Mouse (Mus musculus) retina, postnatal 1 day (tissue): Measurements from ENCODE around the gene Gm20671.
"Not testable (repeated sequence)": the region's sequence is repeated elsewhere in the genome, so short reads cannot be mapped to it uniquely, and the experiment has no call there.

Source experiments
- DNase-seq: peaks from one replicate; pipeline ENCODE4 v3.0.0-alpha.2; 2012

Gene Gm20671

GRCm38 (mm10) chr5:32728300-32728699, 98.6 kb downstream of the Gm20671 start:
- DNase-seq: no peak

GRCm38 (mm10) chr5:32725397-32725796, 101.5 kb downstream of the Gm20671 start:
- not testable (repeated sequence) for DNase-seq

GRCm38 (mm10) chr5:32723981-32724380, 102.9 kb downstream of the Gm20671 start:
- DNase-seq: no peak

GRCm38 (mm10) chr5:32722711-32723110, 104.2 kb downstream of the Gm20671 start:
- DNase-seq: not testable (repeated sequence)

GRCm38 (mm10) chr5:32722263-32722662, 104.6 kb downstream of the Gm20671 start:
- no peak for DNase-seq

GRCm38 (mm10) chr5:32721316-32721715, 105.6 kb downstream of the Gm20671 start:
- no peak for DNase-seq

- DNase-seq: no peak
These were observed 106.5 kb downstream of the Gm20671 start for GRCm38 (mm10) chr5:32720416-32720815.

GRCm38 (mm10) chr5:32718916-32719315, 108.0 kb downstream of the Gm20671 start:
- DNase-seq: no peak

- DNase-seq: no peak
These were observed 109.2 kb downstream of the Gm20671 start for GRCm38 (mm10) chr5:32717726-32718125.

GRCm38 (mm10) chr5:32713703-32714467, 113.0 kb downstream of the Gm20671 start:
- DNase-seq: peak; percentile 100

- DNase-seq: no peak
These were observed 113.7 kb downstream of the Gm20671 start for GRCm38 (mm10) chr5:32713042-32713702.

- DNase-seq: no peak
These were observed 114.5 kb downstream of the Gm20671 start for GRCm38 (mm10) chr5:32712221-32713041.

- DNase-seq: no peak
These were observed 115.4 kb downstream of the Gm20671 start for GRCm38 (mm10) chr5:32711485-32711884.

GRCm38 (mm10) chr5:32706226-32706780, 120.6 kb downstream of the Gm20671 start:
- no peak for DNase-seq

GRCm38 (mm10) chr5:32697208-32697867, 129.6 kb downstream of the Gm20671 start:
- DNase-seq: no peak

GRCm38 (mm10) chr5:32693411-32693810, 133.5 kb downstream of the Gm20671 start:
- DNase-seq: no peak
